Mouse (Mus musculus) spleen, adult 18-20 months (tissue): ENCODE data around the gene Dnajc1.

ENCODE experiments used
- DNase-seq, 2 experiments: peaks; one replicate each; pipeline ENCODE4 v3.0.0; 2022; ENCODE audit warnings: mixed read lengths in 2 of 2

The Dnajc1 gene

GRCm38 (mm10) chr2:18195285-18195684 lies 197.3 kb downstream of the Dnajc1 start:
- DNase-seq: no peak

- DNase-seq: no peak
Observed at GRCm38 (mm10) chr2:18188367-18188766, 204.3 kb downstream of the Dnajc1 start.

- DNase-seq: no peak
Observed at GRCm38 (mm10) chr2:18183079-18183478, 209.6 kb downstream of the Dnajc1 start.

GRCm38 (mm10) chr2:18181631-18182030 lies 211.0 kb downstream of the Dnajc1 start:
- DNase-seq: no peak

- DNase-seq: no peak
Observed at GRCm38 (mm10) chr2:18180323-18180722, 212.3 kb downstream of the Dnajc1 start.

- no peak for DNase-seq
Observed at GRCm38 (mm10) chr2:18176235-18176634, 216.4 kb downstream of the Dnajc1 start.

- DNase-seq: no peak
Observed at GRCm38 (mm10) chr2:18175234-18175633, 217.4 kb downstream of the Dnajc1 start.

GRCm38 (mm10) chr2:18169174-18169948 lies 223.3 kb downstream of the Dnajc1 start:
- no peak for DNase-seq

GRCm38 (mm10) chr2:18165511-18165910 lies 227.1 kb downstream of the Dnajc1 start:
- DNase-seq: no peak

- DNase-seq: no peak
Observed at GRCm38 (mm10) chr2:18160992-18161391, 231.6 kb downstream of the Dnajc1 start.

GRCm38 (mm10) chr2:18159426-18159825 lies 233.2 kb downstream of the Dnajc1 start:
- DNase-seq: no peak

GRCm38 (mm10) chr2:18156131-18156530 lies 236.5 kb downstream of the Dnajc1 start:
- DNase-seq: no peak
